Mouse (Mus musculus): ENCODE results near the gene Eif3b.

Eif3b gene

DNA sequence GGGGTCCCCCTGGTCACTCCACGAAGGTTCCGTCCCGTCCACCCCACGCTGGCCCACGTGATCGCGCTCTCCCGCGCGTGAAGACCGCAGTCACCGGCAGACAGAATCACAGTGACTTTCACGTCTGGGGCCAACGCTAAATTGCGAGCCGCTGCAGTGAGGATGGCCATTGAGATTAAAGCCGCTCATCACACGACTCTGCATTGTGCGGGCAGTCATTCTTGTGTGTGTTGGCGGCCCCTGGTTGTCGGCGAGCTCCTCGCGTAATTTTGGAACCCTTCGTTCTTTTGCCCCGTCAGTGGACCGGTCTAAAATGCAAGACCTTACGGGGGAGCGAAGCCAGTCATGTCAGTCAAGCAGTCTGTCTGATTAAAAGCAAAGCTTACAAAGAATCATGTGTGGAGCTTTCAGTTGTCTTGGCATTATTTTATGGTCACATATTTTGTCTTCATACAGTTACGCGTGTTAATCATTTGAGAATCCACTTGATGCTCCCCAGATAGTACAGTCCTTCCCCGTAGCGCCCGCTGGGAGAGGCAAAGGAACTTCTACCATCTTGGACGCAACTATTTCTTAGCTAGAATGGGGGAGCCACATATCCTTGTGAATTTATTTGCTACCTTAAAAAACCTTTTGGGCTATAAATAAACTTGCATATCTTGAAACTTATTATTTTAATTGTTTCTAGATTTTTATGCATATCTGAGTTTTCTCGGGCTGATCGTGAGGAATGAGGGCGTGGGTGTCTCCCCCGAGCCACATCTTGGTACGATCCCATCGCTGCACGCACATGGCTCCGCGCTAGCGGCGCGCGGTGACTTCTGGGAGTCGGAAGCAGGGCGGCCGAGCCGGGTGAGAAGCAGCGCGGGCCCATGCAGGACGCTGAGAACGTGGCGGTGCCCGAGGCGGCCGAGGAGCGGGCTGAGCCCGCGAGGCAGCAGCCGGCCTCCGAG is at the start of gene Eif3b:
Eif3b (plus strand) TSS at position 840 of the 953 bp plus-strand sequence.
- ChIA-PET POLR2A (interaction anchor here (0.5 to 2.2 kb wide), 130 partner anchors 9 to 1996 kb away, joined by 3 to 26 read pairs (median 4); partner anchors contain the start of genes Snx8 (in 4 of the 4), Mrm2 (in 3 of the 4), Gm4869 (in 2 of the 4) and Lfng (in 2 of the 4)), CTCF (interaction anchor here in 3 of 4 experiments (0.6 to 1.4 kb wide), 9 partner anchors 9 to 871 kb away, joined by 3 to 5 read pairs (median 3); partner anchors contain the start of genes Chst12 (in 1 of the 3), Mrm2 (in 1 of the 3) and Snx8 (in 1 of the 3))

DNA sequence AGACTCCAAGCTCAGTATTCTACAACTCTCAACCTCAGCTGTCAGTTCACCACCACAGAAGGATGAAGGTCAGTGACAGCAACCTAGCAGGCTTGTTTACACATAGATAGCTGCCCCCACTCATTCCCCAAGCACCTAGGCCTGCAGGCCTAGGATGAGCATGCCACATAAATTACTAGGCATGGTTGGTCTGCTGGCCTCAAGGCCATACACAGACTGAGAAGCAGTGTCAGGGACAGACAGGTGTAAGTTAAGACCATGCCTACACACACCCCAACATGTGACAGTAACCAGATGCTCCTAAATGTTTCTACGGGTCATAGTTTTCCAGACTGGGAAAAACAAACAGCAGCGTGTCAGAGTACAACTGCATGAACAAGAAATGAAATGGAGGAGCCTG is 49.7 kb upstream of the Eif3b start:
- ChIA-PET CTCF (interaction anchor here in 1 of 4 experiments (0.7 kb wide), 1 partner anchor 10 kb away, joined by 3 read pairs; no protein-coding TSS in a partner anchor), POLR2A (no interaction called here)

DNA sequence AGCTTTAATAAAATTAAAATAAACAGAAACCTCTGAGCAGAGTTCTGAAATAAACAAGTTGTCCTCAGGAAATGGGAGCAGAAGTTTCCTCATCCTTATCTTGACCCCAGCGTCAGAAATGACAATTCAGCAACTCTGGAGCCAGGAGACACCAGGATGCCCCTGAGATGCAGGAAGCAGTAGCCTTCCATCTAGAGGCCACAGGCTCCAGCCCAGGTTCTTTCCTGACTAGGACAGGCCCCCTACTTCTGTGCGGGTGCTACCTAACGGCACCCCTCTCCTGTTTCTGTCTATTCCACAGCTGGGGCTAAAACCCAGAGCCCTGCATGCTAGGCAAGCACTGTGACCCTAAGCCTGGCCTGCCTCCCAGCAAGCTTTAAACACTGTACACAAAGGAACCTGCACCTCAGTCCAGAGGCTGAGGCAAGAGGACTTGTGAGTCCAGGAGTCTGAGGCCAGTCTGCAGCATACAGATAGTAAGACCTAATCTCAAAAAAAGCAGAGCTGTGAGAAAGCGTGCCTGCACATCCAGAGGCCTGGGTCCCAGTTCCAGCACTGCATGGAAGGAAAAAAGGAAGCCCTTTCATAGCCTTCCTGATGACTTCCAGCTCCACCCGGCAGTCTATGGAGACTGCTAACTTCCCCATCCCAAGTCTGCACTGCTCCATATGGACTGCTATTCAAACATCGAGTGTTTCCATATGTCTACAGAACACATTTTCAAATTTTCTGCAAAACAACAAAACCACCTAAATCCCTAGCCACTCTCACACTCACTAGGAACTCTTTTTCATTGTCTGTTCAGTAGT is 48.5 kb upstream of the Eif3b start:
- CTCF ChIA-PET = no interaction called here
- POLR2A ChIA-PET = interaction anchor here in 1 of 4 experiments (1.2 kb wide), 1 partner anchor 11 kb away, joined by 3 read pairs; no protein-coding TSS in a partner anchor

DNA sequence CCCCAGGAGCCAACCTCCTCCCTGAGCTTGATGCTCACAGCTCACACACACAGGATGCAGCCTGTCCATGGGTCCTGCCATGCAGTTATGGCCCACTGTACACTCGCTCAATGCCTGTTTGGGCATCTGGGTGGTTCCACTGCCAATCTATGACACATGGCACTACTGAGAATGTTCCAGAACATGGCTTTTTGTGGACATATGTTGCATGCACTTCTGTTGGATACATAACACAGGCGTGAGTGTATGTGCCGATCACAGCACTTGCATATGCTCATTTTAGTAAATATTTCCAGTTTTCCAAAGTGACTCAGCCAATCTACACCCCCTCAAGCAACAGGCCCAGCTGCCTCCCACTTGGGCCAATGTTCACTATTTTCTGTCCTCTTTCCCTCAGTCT is 47.5 kb upstream of the Eif3b start:
- POLR2A ChIA-PET = interaction anchor here in 1 of 4 experiments (1.2 kb wide), 1 partner anchor 12 kb away, joined by 3 read pairs; no protein-coding TSS in a partner anchor
- CTCF ChIA-PET = interaction anchor here in 1 of 4 experiments (0.6 kb wide), 1 partner anchor 15 kb away, joined by 5 read pairs; no protein-coding TSS in a partner anchor

DNA sequence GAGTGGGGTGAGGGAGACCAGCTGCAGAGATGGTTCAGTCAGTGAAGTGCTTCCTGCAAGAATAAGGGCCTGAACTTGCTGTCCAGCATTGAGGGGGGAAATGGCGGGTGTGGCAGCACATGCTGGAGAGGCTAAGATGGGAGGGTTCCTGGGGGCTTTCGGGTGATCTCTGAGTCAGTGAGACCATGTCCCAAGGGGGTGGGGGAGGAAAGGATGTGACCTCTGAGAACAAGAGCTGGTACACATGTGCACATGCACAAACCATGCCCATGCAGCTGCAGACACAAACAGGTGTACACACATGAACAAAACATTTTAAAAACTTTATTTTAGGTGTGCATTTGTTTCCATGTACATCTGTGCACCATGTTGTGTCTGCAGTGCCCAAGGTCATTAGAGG is 45.4 kb upstream of the Eif3b start:
- POLR2A ChIA-PET = interaction anchor here in 1 of 4 experiments (0.6 to 0.7 kb wide), 3 partner anchors 45 to 1904 kb away, joined by 3 to 6 read pairs (median 4); partner anchors contain the start of gene Eif3b
- CTCF ChIA-PET = interaction anchor here in 1 of 4 experiments (0.6 kb wide), 1 partner anchor 101 kb away, joined by 4 read pairs; no protein-coding TSS in a partner anchor

DNA sequence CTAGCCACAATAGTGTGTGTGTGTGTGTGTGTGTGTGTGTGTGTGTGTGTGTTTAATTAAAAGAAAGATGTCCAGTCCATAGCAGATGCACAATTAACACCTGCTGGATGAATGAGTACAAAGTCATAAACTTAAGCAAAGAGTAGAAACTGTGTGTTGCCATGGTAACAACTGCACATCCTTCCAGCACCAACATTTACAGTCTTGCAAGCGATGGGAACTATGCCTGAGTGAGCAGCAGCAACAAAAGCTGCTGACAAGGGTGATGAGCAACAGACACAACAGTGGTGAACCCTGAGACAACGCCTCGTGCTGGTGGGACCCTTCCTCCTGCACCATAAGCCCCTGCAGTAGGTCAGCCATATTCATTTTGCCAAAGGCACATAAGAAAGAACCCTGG is 44.9 kb upstream of the Eif3b start:
- ChIA-PET POLR2A (interaction anchor here in 1 of 4 experiments (0.6 to 1.9 kb wide), 3 partner anchors 14 to 166 kb away, joined by 3 to 4 read pairs (median 4); partner anchors contain the start of gene Eif3b), CTCF (interaction anchor here in 1 of 4 experiments (0.6 kb wide), 1 partner anchor 101 kb away, joined by 4 read pairs; no protein-coding TSS in a partner anchor)

DNA sequence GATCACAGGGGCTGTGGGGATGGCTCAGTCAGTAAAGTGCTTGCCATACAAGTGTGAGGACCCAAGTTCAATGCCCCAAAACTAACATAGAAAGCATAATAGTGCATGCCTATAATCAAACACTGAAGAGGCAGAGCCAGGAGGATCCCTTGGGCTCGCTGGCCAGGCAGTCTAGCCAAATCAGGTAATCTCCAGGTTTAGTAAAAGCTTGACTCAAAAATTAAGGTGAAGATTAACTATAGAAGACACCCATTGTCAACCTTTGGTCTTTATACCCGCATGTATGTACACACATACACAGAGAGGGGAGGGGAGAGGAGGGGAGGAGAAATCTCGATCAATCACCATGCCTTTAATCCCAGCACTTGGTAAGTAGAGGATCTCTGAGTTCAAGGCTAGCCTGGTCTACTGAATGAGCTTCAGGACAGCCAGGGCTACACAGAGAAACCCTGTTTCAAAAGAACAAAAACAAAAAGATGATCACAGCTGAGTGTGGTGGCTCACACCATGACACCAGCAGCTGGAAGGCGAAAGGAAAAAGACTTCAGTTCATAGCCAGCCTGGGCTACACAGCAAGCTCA is 43.8 kb upstream of the Eif3b start:
- CTCF ChIA-PET = interaction anchor here in 1 of 4 experiments (1.0 kb wide), 1 partner anchor 289 kb away, joined by 4 read pairs; no protein-coding TSS in a partner anchor
- POLR2A ChIA-PET = interaction anchor here in 2 of 4 experiments (0.7 to 1.9 kb wide), 5 partner anchors 10 to 75 kb away, joined by 3 to 6 read pairs (median 4); no protein-coding TSS in a partner anchor

DNA sequence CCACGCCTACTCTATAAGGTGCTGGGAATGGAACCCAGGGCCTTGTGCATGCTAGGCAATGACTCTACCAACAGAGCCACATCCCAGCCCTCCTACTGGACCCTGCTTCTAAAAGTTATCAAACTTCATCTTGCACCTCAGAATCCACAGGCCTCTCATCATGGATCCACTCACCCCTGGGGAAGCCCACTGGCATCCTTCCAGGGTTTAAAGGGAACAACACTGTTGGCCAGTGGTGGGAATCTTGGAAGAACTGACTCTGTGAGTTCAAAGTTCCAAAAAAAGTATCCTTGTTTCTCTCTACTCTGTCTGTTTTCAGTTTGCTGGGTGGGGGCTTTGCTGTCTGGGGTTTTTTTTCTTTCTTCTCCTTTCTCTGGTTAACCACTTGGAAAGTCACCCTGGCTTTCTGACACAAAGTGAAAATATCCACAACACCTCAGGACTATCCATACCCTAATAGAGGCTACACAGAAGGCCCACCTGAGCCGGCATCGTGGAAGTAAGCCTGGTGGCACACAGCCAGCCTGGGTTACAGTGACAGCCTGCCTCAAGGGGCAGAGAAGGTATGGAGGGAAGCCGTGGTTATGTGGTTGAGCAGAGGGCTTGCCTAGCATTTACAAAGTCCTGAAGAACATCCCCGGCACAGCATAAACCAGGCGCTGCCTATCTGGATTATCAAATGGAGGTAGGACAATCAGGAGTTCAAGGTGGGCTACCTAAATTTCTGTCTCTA is 40.8 kb upstream of the Eif3b start:
- ChIA-PET CTCF (interaction anchor here in 1 of 4 experiments (0.7 kb wide), 1 partner anchor 31 kb away, joined by 3 read pairs; no protein-coding TSS in a partner anchor), POLR2A (interaction anchor here in 3 of 4 experiments (0.6 to 3.9 kb wide), 4 partner anchors 10 to 528 kb away, joined by 4 to 22 read pairs (median 12); partner anchors contain the start of gene Snx8 (in 3 of the 3))

DNA sequence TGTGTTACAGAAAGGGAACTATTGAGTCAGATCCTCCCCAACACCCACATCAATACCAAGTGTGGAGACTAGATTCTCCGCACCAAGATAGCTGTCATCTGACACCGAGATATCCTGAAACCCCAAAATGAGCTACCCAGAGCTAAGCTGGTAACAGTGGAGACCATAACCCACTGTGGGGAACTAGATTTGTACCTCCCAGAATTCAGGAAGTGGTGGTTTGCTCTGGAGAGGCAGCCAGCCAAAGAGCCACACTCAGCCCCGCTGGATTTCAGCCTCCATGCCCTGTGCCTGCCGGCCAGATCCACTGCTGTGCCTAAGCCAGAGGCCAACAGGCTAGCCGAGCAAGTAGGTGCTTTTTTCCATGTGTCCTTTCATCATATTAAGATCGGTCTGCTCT is 39.8 kb upstream of the Eif3b start:
- ChIA-PET CTCF (interaction anchor here in 2 of 4 experiments (0.6 kb wide), 2 partner anchors 10 to 126 kb away, joined by 3 to 4 read pairs; partner anchors contain the start of gene Chst12 (in 1 of the 2)), POLR2A (interaction anchor here in 3 of 4 experiments (0.6 to 3.9 kb wide), 7 partner anchors 9 to 1032 kb away, joined by 3 to 22 read pairs (median 4); partner anchors contain the start of gene Snx8 (in 3 of the 3))

DNA sequence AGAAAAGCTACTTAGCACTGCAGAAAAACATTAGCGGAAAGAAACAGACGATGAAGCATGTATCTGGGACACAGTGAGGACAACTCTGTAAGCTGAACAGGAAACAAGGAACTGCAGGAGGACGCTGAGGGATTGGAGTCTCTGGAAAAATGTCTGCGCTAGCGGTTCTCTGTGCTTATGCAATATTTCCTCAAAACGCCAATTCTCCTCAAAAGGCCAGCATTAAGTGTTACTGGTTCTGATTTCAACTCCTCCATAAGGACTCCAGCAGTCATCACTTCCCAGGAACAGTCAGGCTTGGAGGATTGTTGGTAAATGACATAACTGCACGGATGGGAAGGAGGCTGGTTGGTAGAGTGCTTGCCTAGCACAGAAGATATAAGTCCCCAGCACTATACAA is 38.0 kb upstream of the Eif3b start:
- CTCF ChIA-PET = no interaction called here
- POLR2A ChIA-PET = interaction anchor here in 2 of 4 experiments (0.7 to 3.1 kb wide), 4 partner anchors 8 to 25 kb away, joined by 3 to 18 read pairs (median 4); partner anchors contain the start of gene Snx8 (in 2 of the 2)

DNA sequence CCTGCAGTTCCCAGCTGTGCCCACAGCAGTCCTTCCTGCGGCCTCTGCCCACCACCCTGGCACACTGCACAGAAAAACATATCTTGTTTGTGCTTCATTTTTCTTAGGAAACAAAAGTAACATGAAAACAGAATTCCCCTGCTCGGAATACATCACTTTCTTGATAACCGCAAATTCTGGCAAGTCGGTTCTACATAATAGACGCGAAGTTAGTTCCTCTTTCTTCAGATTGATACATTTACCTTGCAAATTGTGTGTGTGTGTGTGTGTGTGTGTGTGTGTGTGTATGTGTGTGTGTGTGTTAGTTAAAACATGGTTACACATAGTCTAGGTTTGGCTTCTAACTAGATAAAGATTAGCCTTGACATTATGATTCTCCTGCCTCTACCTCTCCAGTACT is 36.4 kb upstream of the Eif3b start:
- ChIA-PET CTCF (interaction anchor here in 1 of 4 experiments (0.5 to 0.8 kb wide), 2 partner anchors 23 to 78 kb away, joined by 3 read pairs; no protein-coding TSS in a partner anchor), POLR2A (no interaction called here)

DNA sequence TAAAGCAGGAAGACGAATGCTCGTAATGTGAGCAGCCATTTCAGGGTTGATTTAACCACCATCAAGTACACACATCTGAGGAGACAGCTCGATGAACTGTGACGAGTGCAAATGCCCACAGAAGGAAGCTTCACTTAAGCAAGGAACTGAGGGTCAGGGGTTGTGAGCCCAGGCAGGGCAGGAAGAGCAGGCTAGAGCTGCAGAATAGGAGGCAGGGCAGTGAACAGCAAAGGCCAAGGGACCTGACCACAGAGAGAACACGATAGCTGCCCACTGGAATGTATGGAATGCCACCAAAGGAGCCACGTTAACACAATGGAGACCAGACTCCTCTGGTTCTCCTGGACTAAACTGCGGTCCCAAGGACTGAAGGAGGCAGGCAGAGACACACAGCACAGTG is 35.6 kb upstream of the Eif3b start:
- ChIA-PET POLR2A (interaction anchor here in 1 of 4 experiments (2.1 kb wide), 1 partner anchor 35 kb away, joined by 9 read pairs; the partner anchor contains the start of gene Eif3b), CTCF (no interaction called here)

DNA sequence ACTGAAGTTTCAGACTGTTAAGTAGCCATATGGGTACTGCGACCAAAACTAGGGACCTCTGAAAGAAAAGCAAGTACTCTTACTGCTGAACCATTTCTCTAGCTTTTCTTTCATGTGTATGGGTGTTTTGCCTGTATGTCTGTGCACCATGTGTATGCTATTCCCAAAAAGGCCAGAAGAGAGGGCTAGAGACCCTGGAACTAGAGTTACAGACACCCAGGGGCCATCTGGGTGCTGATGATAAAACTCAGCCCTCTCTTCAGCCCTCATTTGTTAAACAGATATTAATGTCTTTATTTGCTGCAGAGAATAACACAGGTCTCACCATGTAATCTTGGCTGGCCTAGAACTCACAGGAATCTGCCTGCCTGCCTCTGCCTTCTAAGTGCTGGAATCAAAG is 34.7 kb upstream of the Eif3b start:
- ChIA-PET POLR2A (interaction anchor here in 1 of 4 experiments (0.7 to 2.1 kb wide), 3 partner anchors 8 to 654 kb away, joined by 3 to 9 read pairs (median 6); partner anchors contain the start of gene Eif3b), CTCF (interaction anchor here in 1 of 4 experiments (0.7 kb wide), 1 partner anchor 123 kb away, joined by 5 read pairs; no protein-coding TSS in a partner anchor)

DNA sequence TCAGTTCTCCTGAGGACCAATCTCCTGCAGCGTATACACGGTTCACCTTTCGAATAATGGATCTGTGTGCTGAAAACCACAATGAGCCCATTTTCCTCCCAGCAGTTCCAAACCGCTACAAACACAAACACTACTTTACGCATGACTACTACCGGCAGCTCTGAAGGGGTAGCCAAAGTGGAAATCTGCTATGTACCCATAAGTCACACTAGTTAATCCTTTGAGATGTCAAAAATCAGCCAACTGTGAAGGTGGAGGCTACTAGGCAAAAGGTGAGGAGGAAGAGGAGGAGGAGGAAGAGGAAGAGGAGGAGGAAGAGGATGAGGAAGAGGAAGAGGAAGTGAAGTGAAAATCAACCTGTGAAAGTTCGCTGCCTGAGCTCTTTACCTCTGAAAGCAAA is 31.9 kb upstream of the Eif3b start:
- ChIA-PET CTCF (interaction anchor here in 2 of 4 experiments (0.6 to 1.6 kb wide), 2 partner anchors 20 to 51 kb away, joined by 4 read pairs; no protein-coding TSS in a partner anchor), POLR2A (interaction anchor here in 3 of 4 experiments (0.6 to 3.8 kb wide), 12 partner anchors 9 to 139 kb away, joined by 3 to 26 read pairs (median 3); partner anchors contain the start of genes Eif3b (in 2 of the 3) and Mrm2 (in 1 of the 3))

DNA sequence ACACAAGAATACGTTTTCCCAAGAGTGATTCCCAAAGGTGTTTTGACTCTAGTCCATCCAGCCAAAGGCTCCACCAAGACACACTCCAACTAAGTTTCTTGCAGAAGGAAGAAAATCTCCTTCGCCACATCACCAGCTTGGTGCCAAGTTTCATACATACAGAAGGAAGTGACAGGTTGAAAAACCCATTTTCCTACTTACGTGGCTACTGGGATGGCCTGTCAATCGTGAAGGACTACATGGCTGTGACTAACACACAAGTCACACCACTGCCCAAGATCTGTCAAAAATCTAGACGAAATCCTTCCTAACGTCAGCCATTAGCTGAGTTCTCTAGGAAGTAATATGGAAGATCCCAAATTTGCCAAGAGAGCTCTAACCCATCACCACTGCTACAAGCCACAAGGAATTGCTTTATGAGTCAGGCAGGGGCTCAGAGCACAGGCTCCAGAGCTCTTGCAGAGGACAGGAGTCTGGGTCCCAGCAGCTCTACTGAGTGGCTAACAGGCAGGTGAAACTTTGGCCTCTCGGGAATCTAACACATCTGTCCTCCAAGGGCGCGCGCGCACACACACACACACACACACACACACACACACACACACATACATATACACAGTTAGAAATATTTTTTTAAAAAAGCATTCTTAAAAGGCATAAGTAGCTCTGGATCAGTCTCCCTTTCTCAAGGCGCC is 31.2 kb upstream of the Eif3b start:
- ChIA-PET POLR2A (interaction anchor here (0.6 to 3.8 kb wide), 27 partner anchors 8 to 1333 kb away, joined by 3 to 26 read pairs (median 4); partner anchors contain the start of genes Eif3b (in 2 of the 4), Mrm2 (in 2 of the 4), Brat1 (in 1 of the 4) and Mafk (in 1 of the 4)), CTCF (interaction anchor here in 3 of 4 experiments (0.6 to 1.6 kb wide), 5 partner anchors 21 to 439 kb away, joined by 4 to 6 read pairs (median 4); partner anchors contain the start of genes Mad1l1 (in 1 of the 3) and Nudt1 (in 1 of the 3))

All from embryonic stem cell, embryonic (primary cell).